Mouse (Mus musculus) neural tube, embryonic 15.5 days (tissue): Measurements from ENCODE around the gene Rims1. TPM values are rescaled to one million over a fixed set of nuclear protein-coding genes. Genes with fewer than 3 reads are reported as not detected.

ENCODE experiments used
- ATAC-seq: fragments of 200-750 bp; cut with Nextera tagmentation; 2 replicates; pipeline ENCODE4 v1.8.0; 2017; ENCODE audit warnings: mild to moderate bottlenecking, moderate TSS enrichment, moderate library complexity; ENCODE audit not compliant: low FRiP score
- H3K27ac ChIP-seq: fragments of 300-500 bp; sonication (generic); replicated peaks from 2 replicates; pipeline ENCODE4 v1.5.1; 2015; ENCODE audit warnings: mild to moderate bottlenecking, inconsistent platforms
- H3K27me3 ChIP-seq: fragments of 300-500 bp; sonication (generic); replicated peaks from 2 replicates; pipeline ENCODE4 v1.6.1; 2015; ENCODE audit warnings: inconsistent platforms
- H3K36me3 ChIP-seq: fragments of 300-500 bp; sonication (generic); 2 replicates; pipeline ENCODE4 v1.6.1; 2015; ENCODE audit warnings: inconsistent platforms
- H3K4me1 ChIP-seq: fragments of 300-500 bp; sonication (generic); 2 replicates; pipeline ENCODE4 v1.6.1; 2015; ENCODE audit warnings: inconsistent platforms
- H3K4me2 ChIP-seq: fragments of 300-500 bp; sonication (generic); 2 replicates; pipeline ENCODE4 v1.6.1; 2015; ENCODE audit warnings: inconsistent platforms, mild to moderate bottlenecking, moderate library complexity
- H3K4me3 ChIP-seq: fragments of 300-500 bp; sonication (generic); replicated peaks from 2 replicates; pipeline ENCODE4 v1.5.1; 2015; ENCODE audit warnings: mild to moderate bottlenecking, inconsistent platforms
- H3K9ac ChIP-seq: fragments of 300-500 bp; sonication (generic); replicated peaks from 2 replicates; pipeline ENCODE4 v1.6.1; 2015; ENCODE audit warnings: mild to moderate bottlenecking, inconsistent platforms
- H3K9me3 ChIP-seq: fragments of 300-500 bp; sonication (generic); replicated peaks from 2 replicates; pipeline ENCODE4 v1.6.1; 2016; ENCODE audit warnings: inconsistent platforms
- WGBS: fragments of 180-500 bp; shearing (Covaris S2); methylation state at CpG from one replicate; pipeline ENCODE4 v1.1.7; 2015; ENCODE audit warnings: mixed read lengths; 5-methylcytosine and 5-hydroxymethylcytosine counted together
- polyA plus RNA-seq: library from polyadenylated mRNA; unstranded; fragments of >200 nt; fragmentation: Nextera tagmentation; extraction: Ambion mirVana; gene quantifications from 2 replicates; pipeline ENCODE4 v1.2.1, GENCODE M21; 2015

Rims1 gene
- polyA plus RNA-seq, 1 experiment from 2014 or later = 20.0 TPM

- Histone ChIP-seq H3K9me3 (no peaks in the 10 kb centered on the region), H3K27ac (no peak overlapping the region), H3K4me3 (no peak overlapping the region), H3K4me1 (no peaks in the 10 kb centered on the region), H3K9ac (no peak overlapping the region), H3K36me3 (no peaks in the 10 kb centered on the region), H3K27me3 (no peaks in the 10 kb centered on the region), H3K4me2 (no peak overlapping the region)
- no peak for ATAC-seq
- 100% methylated on average over 1 of the region's 1 CpGs for WGBS
Observed at GRCm38 (mm10) chr1:22572720-22573119, 233.1 kb downstream of the Rims1 start.

GRCm38 (mm10) chr1:22546273-22546672 lies 259.5 kb downstream of the Rims1 start:
- Histone ChIP-seq H3K4me1 (no peaks in the 10 kb centered on the region), H3K27me3 (no peaks in the 10 kb centered on the region), H3K4me3 (no peak overlapping the region), H3K9me3 (no peaks in the 10 kb centered on the region), H3K36me3 (no peaks in the 10 kb centered on the region), H3K27ac (no peak overlapping the region), H3K4me2 (no peak overlapping the region), H3K9ac (no peak overlapping the region)
- ATAC-seq = no peak
- 88% methylated on average over 1 of the region's 1 CpGs for WGBS

- Histone ChIP-seq H3K9me3 (no peaks in the 10 kb centered on the region), H3K9ac (no peak overlapping the region), H3K4me1 (peaks cover 6% of the 10 kb centered on the region; the same call in 1 of the 2 replicates), H3K4me2 (no peak overlapping the region), H3K27ac (no peak overlapping the region), H3K27me3 (peaks cover 14% of the 10 kb centered on the region), H3K4me3 (no peak overlapping the region), H3K36me3 (no peaks in the 10 kb centered on the region)
- no peak for ATAC-seq
- 77% methylated on average over 7 of the region's 7 CpGs for WGBS
Observed at GRCm38 (mm10) chr1:22538129-22538528, 267.7 kb downstream of the Rims1 start.

GRCm38 (mm10) chr1:22536776-22537175 lies 269.0 kb downstream of the Rims1 start:
- ATAC-seq = no peak
- Histone ChIP-seq H3K9ac (no peak overlapping the region), H3K27ac (no peak overlapping the region), H3K4me3 (no peak overlapping the region), H3K27me3 (peaks cover 14% of the 10 kb centered on the region), H3K9me3 (no peaks in the 10 kb centered on the region), H3K4me1 (peaks cover 11% of the 10 kb centered on the region; the same call in 1 of the 2 replicates), H3K4me2 (no peak overlapping the region), H3K36me3 (no peaks in the 10 kb centered on the region)
- 97% methylated on average over 2 of the region's 2 CpGs for WGBS

- WGBS = 55% methylated on average over 4 of the region's 4 CpGs
- Histone ChIP-seq H3K27me3 (peaks cover 16% of the 10 kb centered on the region), H3K9me3 (no peaks in the 10 kb centered on the region), H3K4me1 (peaks cover 11% of the 10 kb centered on the region; the same call in 1 of the 2 replicates), H3K27ac (no peak overlapping the region), H3K9ac (no peak overlapping the region), H3K4me3 (no peak overlapping the region), H3K36me3 (no peaks in the 10 kb centered on the region), H3K4me2 (no peak overlapping the region)
- no peak for ATAC-seq
Observed at GRCm38 (mm10) chr1:22535049-22535448, 270.7 kb downstream of the Rims1 start.

GRCm38 (mm10) chr1:22533146-22534096 lies 272.4 kb downstream of the Rims1 start:
- peak; percentile 91 for ATAC-seq
- H3K4me1 ChIP-seq = peaks cover 11% of the 10 kb centered on the region; the same call in 1 of the 2 replicates
- under 1% methylated on average over 101 of the region's 112 CpGs for WGBS

GRCm38 (mm10) chr1:22515103-22515502 lies 290.7 kb downstream of the Rims1 start:
- Histone ChIP-seq H3K9ac (no peak overlapping the region), H3K4me1 (peaks cover 4% of the 10 kb centered on the region; the same call in 1 of the 2 replicates), H3K9me3 (no peaks in the 10 kb centered on the region), H3K4me3 (no peak overlapping the region), H3K27ac (no peak overlapping the region), H3K36me3 (no peaks in the 10 kb centered on the region), H3K27me3 (no peaks in the 10 kb centered on the region), H3K4me2 (no peak overlapping the region)
- ATAC-seq = no peak
- whole genome bisulfite sequencing = 90% methylated on average over 4 of the region's 4 CpGs

More at GRCm38 (mm10) chr1:22533146-22534096, 272.4 kb downstream of the Rims1 start:
- H3K9me3 ChIP-seq = no peaks in the 10 kb centered on the region
- H3K36me3 ChIP-seq = no peaks in the 10 kb centered on the region
- peak overlapping the region; percentile 92 for H3K4me2 ChIP-seq
- peak overlapping the region; percentile 70 for H3K4me3 ChIP-seq
- H3K27me3 ChIP-seq = peaks cover 16% of the 10 kb centered on the region
- H3K9ac ChIP-seq = peak overlapping the region; percentile 65
- peak overlapping the region; percentile 85 for H3K27ac ChIP-seq

GRCm38 (mm10) chr1:22512421-22512820 lies 293.4 kb downstream of the Rims1 start:
- H3K27ac ChIP-seq = no peak overlapping the region
- ATAC-seq = no peak
- H3K9ac ChIP-seq = no peak overlapping the region

GRCm38 (mm10) chr1:22511614-22512013 lies 294.2 kb downstream of the Rims1 start:
- Histone ChIP-seq H3K36me3 (no peaks in the 10 kb centered on the region), H3K27ac (no peak overlapping the region), H3K27me3 (no peaks in the 10 kb centered on the region), H3K4me3 (no peak overlapping the region), H3K4me1 (peaks cover 22% of the 10 kb centered on the region), H3K9ac (no peak overlapping the region), H3K9me3 (no peaks in the 10 kb centered on the region), H3K4me2 (no peak overlapping the region)
- no peak for ATAC-seq
- 84% methylated on average over 9 of the region's 9 CpGs for WGBS

More at GRCm38 (mm10) chr1:22512421-22512820, 293.4 kb downstream of the Rims1 start:
- H3K4me2 ChIP-seq = no peak overlapping the region
- H3K4me1 ChIP-seq = peaks cover 22% of the 10 kb centered on the region
- no peak overlapping the region for H3K4me3 ChIP-seq
- WGBS = 77% methylated on average over 16 of the region's 16 CpGs
- no peaks in the 10 kb centered on the region for H3K27me3 ChIP-seq
- H3K36me3 ChIP-seq = no peaks in the 10 kb centered on the region
- no peaks in the 10 kb centered on the region for H3K9me3 ChIP-seq

- Histone ChIP-seq H3K27me3 (no peaks in the 10 kb centered on the region), H3K36me3 (no peaks in the 10 kb centered on the region), H3K4me2 (peak overlapping the region; percentile 25), H3K4me3 (no peak overlapping the region), H3K9ac (no peak overlapping the region), H3K4me1 (peaks cover 22% of the 10 kb centered on the region), H3K9me3 (no peaks in the 10 kb centered on the region), H3K27ac (no peak overlapping the region)
- 44% methylated on average over 11 of the region's 11 CpGs for WGBS
- ATAC-seq = peak; percentile 36
Observed at GRCm38 (mm10) chr1:22508735-22509615, 296.8 kb downstream of the Rims1 start.

- no peak overlapping the region for H3K4me2 ChIP-seq
- ATAC-seq = peak; percentile 59; the same call in 1 of the 2 replicates
- no peak overlapping the region for H3K4me3 ChIP-seq
- H3K4me1 ChIP-seq = no peaks in the 10 kb centered on the region
- no peaks in the 10 kb centered on the region for H3K27me3 ChIP-seq
- H3K9ac ChIP-seq = no peak overlapping the region
- 46% methylated on average over 7 of the region's 7 CpGs for WGBS
- no peaks in the 10 kb centered on the region for H3K9me3 ChIP-seq
- no peak overlapping the region for H3K27ac ChIP-seq
- no peaks in the 10 kb centered on the region; the same call in 1 of the 2 replicates for H3K36me3 ChIP-seq
Observed at GRCm38 (mm10) chr1:22487270-22487864, 318.4 kb downstream of the Rims1 start.
